Mouse (Mus musculus) MN1 (cell line): ENCODE measurements around the gene Lrp10.

Experiments used
- DNase-seq: peaks from one replicate; pipeline ENCODE4 v3.0.0-alpha.2; 2016; ENCODE audit warnings: low spot score

Gene Lrp10

DNA sequence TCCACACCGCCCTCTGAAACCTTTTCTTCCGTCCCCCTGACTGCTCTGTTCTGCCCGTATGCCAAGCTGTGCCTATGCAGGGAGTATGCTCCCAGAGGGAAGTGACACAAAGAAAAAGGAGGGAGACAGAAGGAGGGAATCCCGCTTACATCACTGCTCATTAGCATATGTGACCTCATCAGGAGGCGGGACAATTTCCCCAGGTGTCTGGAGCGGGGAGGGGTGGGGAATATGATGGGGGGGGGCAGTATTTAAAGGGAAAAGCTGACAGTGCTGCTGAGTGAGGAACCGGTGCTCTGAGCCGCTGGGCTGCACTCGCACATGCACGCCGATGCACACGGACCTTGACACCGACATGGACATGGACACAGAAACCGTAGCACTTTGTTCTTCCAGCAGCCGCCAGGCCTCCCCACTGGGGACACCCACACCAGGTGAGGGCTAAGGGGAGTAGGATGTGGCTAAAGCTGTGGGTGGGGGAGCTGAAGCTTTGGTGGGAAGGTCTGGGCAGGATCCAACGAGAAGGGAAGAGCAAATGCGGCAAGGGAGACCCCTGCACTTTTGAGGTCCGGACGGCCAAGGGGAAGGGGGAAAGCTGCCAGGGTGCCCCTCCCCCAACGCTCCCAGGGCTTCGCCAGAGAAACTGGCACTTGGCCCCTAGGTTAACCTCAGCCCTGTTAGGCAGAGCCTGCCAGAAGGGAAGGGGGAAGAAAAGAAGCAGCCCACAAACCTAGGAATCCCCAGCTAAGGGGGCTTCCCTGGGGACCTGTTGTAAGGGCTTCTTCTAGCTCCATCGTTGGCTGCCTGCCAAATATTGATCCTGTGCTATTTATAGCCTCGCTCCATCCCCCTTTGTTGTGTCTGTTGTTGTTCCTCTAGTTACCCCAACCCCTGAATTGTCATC, 12.3 kb downstream of the Lrp10 start, which contains the start of gene Rem2:
Rem2 (plus strand) TSS at position 160 of the 904 bp plus-strand sequence.
- peak; percentile 77 for DNase-seq

DNA sequence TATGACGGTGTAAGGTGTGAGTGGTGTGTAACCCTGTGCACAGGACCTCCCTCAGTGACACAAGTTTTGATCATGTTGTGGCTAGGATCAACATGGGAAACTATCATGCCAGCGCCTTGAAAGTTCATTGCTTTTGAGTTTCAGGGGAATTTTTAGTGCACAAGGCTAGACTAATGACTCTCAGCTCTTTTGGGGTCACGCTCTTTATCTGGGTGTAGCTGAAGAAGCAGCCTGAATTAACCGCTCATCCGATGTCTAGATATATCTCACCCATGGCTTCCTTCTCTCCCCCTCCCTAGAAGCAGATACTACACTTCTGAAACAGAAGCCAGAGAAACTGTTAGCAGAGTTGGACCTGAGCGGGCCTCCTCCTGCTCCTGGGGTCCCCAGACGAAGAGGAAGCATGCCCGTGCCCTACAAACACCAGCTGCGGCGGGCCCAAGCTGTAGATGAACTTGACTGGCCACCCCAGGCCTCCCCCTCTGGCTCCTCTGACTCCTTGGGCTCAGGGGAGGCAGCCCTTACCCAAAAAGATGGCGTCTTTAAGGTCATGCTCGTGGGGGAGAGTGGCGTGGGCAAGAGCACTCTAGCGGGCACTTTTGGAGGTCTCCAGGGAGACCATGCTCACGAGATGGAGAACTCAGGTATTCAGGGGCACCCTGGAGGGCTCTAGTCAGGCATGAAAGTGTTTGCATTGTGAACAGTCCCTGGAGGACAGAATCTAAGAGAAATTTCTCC, 13.4 kb downstream of the Lrp10 start:
- no peak for DNase-seq

GRCm38 (mm10) chr14:54479451-54479920, 15.5 kb downstream of the Lrp10 start:
- DNase-seq, result no peak

DNA sequence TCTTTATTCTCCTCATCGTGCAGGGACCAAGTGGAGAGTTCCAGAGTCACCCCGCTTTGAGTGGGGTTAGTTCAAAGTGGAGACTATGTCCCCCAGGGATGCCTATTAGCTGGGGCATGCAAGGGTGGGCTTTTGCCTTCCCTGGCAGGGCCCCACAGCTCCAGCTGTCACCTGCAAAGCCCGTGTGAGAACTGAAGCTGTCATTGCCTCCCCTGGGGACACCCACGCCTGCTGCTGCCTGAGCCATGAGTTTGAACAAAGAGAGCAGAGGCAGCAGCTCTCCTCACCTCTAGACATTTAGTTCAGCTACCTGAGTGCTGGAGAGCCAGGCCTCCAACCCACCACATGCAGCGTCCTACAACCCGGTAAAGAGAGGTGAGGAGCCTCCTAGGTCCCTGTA, 16.7 kb downstream of the Lrp10 start:
- DNase-seq, result no peak

DNA sequence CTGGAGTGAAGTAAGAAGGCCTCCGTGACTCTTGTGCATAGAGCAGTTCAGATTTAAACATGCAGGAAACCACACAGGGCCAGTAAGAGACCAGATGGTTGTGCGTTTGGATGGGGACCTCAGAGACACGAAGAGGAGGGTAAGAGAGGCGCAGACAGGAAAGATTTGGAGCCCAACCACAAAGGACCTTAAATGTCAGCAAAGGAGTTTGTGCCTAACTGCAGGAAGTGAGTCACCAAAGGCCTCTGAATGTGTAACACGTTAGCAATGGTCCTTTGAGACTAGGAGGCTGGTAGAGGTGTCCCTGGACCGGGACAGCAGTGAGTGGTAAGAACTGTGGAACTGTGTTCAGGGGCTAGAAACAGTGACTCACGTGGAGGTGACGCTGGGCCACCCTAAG, 17.5 kb downstream of the Lrp10 start:
- DNase-seq, result no peak

DNA sequence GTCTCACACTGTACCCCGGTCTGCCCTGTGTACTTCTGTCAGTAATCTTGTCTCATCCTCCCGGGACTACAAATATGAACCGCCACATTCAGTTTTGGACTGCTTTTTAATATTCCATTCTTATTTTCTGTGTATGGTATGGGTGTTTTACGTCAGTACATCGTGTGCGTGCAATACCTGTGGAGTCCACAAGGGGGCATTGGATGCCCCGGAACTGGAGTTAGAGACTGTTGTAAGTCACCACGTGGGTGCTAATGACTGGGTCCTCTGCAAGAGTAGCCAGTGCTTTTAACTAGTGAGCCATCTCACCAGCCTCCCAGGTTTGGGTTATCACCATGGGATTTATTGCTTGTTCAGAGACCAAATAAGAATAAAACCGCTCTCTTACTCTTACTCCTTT, 18.6 kb downstream of the Lrp10 start:
- no peak for DNase-seq

DNA sequence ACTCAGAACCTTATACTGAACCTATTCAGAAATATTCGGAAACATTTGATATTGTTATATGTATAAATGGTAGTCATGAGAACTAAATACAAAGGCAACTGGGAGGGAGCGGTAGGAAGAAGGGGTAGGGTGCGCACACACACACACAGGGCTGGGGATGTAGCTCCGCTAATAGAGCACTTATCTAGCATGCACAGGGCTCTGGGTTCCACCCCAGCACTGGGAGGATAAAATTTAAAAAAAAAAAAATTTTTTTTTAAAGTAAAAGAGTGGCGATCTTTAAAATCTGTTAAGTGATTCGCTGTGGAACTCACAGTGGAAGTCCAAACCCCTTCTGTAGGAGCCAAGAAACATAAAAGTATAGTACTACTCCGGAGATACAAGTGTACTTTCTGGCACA, 22.0 kb downstream of the Lrp10 start:
- no peak for DNase-seq

- DNase-seq, result no peak
Measured at GRCm38 (mm10) chr14:54487732-54488131, 23.8 kb downstream of the Lrp10 start.

DNA sequence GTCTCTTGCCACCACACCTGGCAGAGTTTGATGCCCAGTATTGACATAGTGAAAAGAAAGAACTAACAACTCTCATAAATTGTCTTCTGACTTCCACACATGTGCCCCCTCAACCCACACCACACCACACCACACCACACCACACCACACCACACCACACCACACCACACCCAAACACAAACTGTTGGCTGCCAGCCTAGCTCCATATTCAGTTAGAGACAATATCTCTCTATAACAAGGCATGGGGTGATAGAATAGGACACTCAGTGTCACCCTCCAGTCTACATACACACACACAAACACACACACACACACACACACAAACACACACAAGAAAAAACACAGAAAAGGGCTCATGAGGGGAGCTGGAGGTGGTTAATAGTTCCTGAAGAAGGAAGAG, 24.4 kb downstream of the Lrp10 start:
- no peak for DNase-seq

DNA sequence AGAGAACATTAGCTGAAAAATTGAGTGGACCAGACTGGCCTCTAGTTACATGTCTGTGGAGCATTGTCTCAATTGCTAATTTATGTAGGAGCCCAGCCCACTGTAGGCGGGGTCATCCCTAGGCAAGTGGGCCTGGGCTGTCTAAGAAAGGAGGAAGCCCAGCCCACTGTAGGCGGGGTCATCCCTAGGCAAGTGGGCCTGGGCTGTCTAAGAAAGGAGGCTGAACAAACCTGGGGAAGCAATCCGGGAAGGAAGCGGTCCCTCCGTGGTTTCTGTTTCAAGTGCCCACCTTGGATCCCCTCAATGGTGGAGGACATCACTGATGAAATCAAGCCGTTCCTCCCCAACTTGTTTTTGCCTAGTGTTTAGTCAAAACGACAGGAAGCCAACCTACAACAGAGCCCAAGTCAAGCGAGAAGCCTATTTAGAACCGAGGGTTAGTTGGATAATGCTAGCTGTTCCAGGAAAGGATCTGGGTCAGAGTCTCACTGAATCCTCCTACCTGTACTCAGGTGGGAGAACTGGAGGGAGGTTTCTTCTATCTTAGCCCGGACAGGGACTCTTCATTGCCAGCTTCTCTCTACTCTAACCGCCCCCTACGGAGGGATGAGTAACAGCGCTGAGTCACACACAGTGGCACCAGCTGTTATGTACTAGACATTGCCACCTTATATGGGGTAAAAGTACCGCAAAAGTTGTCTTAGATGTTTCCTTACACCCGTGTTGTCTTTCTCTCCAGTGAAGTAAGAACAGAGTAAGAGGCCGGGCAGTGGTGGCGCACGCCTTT, 28.6 kb downstream of the Lrp10 start:
- peak; percentile 24 for DNase-seq

- no peak for DNase-seq
Measured at GRCm38 (mm10) chr14:54493236-54493635, 29.3 kb downstream of the Lrp10 start.

- peak; percentile 43 for DNase-seq
Measured at GRCm38 (mm10) chr14:54494234-54494633, 30.3 kb downstream of the Lrp10 start.

DNA sequence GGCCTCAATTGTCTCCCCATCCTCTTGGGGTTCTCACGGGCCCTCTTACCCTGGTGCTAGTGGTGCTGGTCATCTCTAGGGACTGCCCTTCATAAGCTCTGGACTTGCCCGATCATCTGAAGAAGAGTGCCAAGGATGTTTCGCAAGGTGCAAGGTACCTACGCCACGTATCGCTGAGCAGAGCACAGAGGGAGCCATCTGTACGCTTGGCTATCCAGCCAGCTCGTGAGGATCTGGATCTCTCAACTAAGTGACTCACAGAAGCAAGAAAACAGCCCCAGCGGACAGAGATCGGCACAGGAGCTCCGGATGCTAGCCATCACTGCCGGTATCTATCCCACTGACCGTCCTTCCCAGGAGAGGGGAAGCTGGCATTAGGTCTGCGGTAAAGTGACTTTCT, 32.8 kb downstream of the Lrp10 start:
- no peak for DNase-seq

GRCm38 (mm10) chr14:54499330-54499729, 35.4 kb downstream of the Lrp10 start:
- DNase-seq, result no peak

DNA sequence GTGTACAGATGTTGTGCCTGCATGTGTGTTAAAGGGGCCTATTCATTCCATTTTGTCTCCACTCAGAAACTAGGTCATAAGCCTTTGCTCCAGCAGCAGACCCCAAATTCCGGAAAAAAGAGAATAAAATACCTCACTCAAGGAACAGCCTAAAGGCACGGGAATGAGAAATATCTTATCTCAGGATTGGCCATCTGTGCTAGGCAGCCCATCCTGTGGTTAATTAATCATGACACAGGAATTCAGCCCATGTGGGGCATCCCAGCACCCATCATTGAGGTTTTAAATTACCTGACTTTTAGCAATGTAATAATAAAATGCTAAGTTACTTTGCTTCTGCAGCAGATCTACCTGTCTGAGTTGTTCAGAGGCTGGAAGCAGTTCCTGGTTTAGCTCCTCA, 37.4 kb downstream of the Lrp10 start:
- no peak for DNase-seq

DNA sequence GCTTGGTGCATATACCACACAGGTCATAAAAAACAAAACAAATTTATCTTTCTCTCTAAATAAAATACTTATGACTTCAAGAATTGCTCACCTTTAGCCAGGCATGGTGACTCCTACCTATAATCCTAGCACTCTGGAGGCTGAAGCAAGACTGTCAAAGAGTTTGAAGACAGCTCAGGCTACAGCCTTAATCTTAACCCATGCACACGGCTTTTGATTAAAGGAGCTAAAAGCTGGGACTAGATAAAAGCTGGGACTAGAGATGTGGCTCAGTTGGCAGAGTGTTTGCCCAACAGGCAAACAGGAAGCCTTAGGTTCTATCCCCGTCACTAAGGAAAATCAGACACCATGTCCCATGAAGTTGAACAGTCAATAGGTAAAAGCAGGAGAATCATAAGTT, 39.2 kb downstream of the Lrp10 start:
- DNase-seq, result no peak

GRCm38 (mm10) chr14:54509774-54510173, 45.8 kb downstream of the Lrp10 start:
- DNase-seq, result no peak

- no peak for DNase-seq
Measured at GRCm38 (mm10) chr14:54516710-54517310, 52.9 kb downstream of the Lrp10 start.
